1 mouse cellular context compared by ENCODE assay signal in the genomic region with DNA sequence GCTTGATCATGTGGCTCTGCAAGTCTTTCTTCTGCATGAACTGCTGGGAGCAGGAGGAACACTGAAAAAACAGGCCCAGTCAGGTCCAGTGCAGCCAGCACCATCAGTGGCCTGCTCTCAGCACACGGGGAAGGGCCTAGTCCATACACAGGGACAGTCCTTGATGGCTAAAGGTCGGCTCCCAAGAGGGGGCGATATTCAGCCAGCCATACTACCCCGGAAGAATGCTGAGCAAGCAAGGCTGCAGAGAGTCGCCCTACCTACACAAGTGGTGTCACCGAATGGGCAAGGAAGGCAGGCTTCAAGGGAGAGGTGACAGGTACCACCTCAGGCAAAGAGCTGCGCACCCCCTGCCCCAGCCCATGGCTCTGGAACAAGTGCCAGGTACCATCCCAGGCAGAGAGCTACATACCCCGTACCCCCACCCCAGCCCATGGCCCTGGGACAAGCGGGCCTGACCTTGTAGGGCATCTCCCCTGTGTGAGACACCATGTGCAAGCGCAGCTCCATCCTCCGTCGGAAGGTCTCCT.
TF ChIP-seq lines count a peak whose summit lies in the region.

No protein-coding gene starts in this region.

TF ChIP-seq in MEL, 35 proteins besides CTCF, POLR2A, EP300 and RAD21:
- TF ChIP-seq ELF1 (IDR thresholded peaks at IDR 0.05; ENCODE audit: low read depth, low read length), result no peak
- no peak for TF ChIP-seq GABPA (IDR thresholded peaks at IDR 0.05; ENCODE audit: low read depth, low read length)
- TF ChIP-seq MAFK (IDR thresholded peaks at IDR 0.05; ENCODE audit: borderline replicate concordance, low read depth, low read length), result 0 out of 2 replicates have a peak, but pooled peaks have one; percentile 25
TF ChIP-seq in MEL: peak in this region for 1.
